Mouse (Mus musculus): ENCODE data around the gene Rpusd1. TPM values are rescaled to one million over a fixed set of nuclear protein-coding genes. Genes with fewer than 3 reads are reported as not detected.
A peak's percentile ranks its signal among the peaks of the same experiment; 100 is the strongest.

Rpusd1 gene
- polyA plus RNA-seq, 1 experiment from 2014 or later, result 24.1 TPM

GRCm38 (mm10) chr17:25761561-25761970 is 34.1 kb downstream of the Rpusd1 start:
- Histone ChIP-seq H3K9me3 (no peaks in the 10 kb centered on the region), H3K27me3 (peaks cover 29% of the 10 kb centered on the region), H3K36me3 (no peaks in the 10 kb centered on the region), H3K9ac (replicated peaks) (no peak overlapping the region), H3K27ac (no peak overlapping the region), H3K4me1 (replicated peaks) (no peaks in the 10 kb centered on the region), H3K4me3 (replicated peaks) (no peak overlapping the region), H3K4me2 (replicated peaks) (no peak overlapping the region)
- no peak for ATAC-seq
- 38% methylated on average over 4 of the region's 4 CpGs for WGBS

- H3K4me2 ChIP-seq (replicated peaks), result no peak overlapping the region
- H3K27me3 ChIP-seq, result peaks cover 39% of the 10 kb centered on the region
- 25% methylated on average over 3 of the region's 3 CpGs for WGBS
- H3K36me3 ChIP-seq, result no peaks in the 10 kb centered on the region
- H3K27ac ChIP-seq, result no peak overlapping the region
- no peak overlapping the region for H3K4me3 ChIP-seq (replicated peaks)
- no peaks in the 10 kb centered on the region for H3K9me3 ChIP-seq
- no peaks in the 10 kb centered on the region for H3K4me1 ChIP-seq (replicated peaks)
- H3K9ac ChIP-seq (replicated peaks), result no peak overlapping the region
- no peak for ATAC-seq
These were observed 35.1 kb downstream of the Rpusd1 start for GRCm38 (mm10) chr17:25762591-25762990.

- 49% methylated on average over 5 of the region's 5 CpGs for WGBS
- Histone ChIP-seq H3K4me3 (replicated peaks) (no peak overlapping the region), H3K36me3 (no peaks in the 10 kb centered on the region), H3K9me3 (no peaks in the 10 kb centered on the region), H3K4me2 (replicated peaks) (no peak overlapping the region), H3K4me1 (replicated peaks) (no peaks in the 10 kb centered on the region), H3K27me3 (peaks cover 28% of the 10 kb centered on the region), H3K9ac (replicated peaks) (no peak overlapping the region), H3K27ac (no peak overlapping the region)
- peak; percentile 56 for ATAC-seq
These were observed 38.4 kb downstream of the Rpusd1 start for GRCm38 (mm10) chr17:25765886-25766285.

DNA sequence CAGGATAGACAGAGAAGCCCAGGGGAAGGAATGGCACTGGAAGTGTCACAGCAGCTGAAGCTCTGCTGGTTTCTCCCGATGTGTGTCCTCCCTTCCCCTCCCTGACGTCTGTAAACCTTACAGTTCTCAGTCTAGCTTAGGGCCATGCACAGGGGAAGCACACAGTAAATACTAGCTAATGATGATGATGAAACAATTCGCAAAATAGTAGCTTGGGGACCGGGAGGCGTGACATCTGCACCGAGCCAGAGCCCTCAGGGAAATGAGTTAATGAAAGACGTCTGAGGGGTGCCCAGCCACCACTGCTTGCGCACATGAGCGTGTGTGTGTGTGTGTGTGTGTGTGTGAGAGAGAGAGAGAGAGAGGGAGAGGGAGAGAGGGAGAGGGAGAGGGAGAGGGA is 41.9 kb downstream of the Rpusd1 start:
- H3K4me1 ChIP-seq (replicated peaks), result peaks cover 5% of the 10 kb centered on the region
- no peaks in the 10 kb centered on the region for H3K36me3 ChIP-seq
- ATAC-seq, result no peak
- H3K9ac ChIP-seq (replicated peaks), result no peak overlapping the region
- 66% methylated on average over 9 of the region's 9 CpGs for WGBS
- peaks cover 22% of the 10 kb centered on the region; the same call in 1 of the 2 replicates for H3K27me3 ChIP-seq
- H3K4me2 ChIP-seq (replicated peaks), result no peak overlapping the region
- H3K27ac ChIP-seq, result no peak overlapping the region
- H3K9me3 ChIP-seq, result no peaks in the 10 kb centered on the region
- no peak overlapping the region for H3K4me3 ChIP-seq (replicated peaks)

GRCm38 (mm10) chr17:25773549-25774120 is 46.2 kb downstream of the Rpusd1 start, which contains the start of gene Narfl:
Gene Narfl, plus strand, starts transcription at chr17:25773776.
- under 1% methylated on average over 37 of the region's 37 CpGs for WGBS
- H3K36me3 ChIP-seq, result peaks cover 17% of the 10 kb centered on the region

DNA sequence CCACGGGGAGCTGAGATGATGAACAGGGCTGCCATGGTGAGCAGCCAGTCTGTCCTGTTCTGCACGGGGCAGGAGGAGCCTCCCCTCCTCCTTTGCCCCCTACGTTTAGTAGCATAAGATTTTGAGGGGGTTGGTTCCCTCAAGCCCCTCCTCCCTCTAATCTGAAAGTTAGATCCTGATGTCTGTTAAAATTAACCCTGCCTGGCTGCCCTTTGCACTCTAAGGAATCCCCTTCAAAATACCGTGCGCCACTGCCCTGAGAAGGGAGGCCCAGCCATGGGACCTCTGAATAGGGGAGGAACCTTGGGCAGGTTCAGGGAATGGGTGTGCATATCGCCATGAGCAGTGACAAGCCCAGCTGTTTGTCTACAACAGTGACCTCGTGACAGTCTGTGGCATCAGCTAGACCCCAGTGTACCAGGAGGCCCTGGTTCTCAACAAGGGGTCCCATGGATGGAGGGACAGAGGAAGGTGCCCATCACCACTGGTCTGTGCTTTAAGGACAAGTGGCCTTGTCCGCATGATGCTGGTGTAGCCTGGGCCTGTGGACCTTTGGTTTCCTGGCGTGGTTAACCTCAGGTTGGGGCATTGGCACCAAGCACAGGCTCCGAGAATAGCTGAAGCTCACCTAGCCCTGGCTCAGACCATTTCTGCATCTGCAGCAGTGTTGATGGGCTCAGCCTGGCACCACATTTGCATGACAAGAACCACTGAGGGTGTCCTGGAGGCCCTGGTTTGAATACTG is 48.0 kb downstream of the Rpusd1 start:
- ATAC-seq, result no peak
- peaks cover 9% of the 10 kb centered on the region for H3K4me1 ChIP-seq (replicated peaks)

More at GRCm38 (mm10) chr17:25773549-25774120, 46.2 kb downstream of the Rpusd1 start, which contains the start of gene Narfl:
- Histone ChIP-seq H3K4me2 (replicated peaks) (peak within 1 kb of the TSS; percentile 79), H3K9me3 (no peaks in the 10 kb centered on the region), H3K27ac (no peak within 1 kb of the TSS), H3K9ac (replicated peaks) (peak within 1 kb of the TSS; percentile 80), H3K27me3 (0 out of 2 replicates have a peak, but pooled peaks cover 7% of the 10 kb centered on the region), H3K4me1 (replicated peaks) (peaks cover 9% of the 10 kb centered on the region), H3K4me3 (replicated peaks) (peak within 1 kb of the TSS; percentile 76)
- ATAC-seq, result peak; percentile 91

GRCm38 (mm10) chr17:25777948-25778347 is 50.5 kb downstream of the Rpusd1 start:
- no peak overlapping the region for H3K9ac ChIP-seq (replicated peaks)

More for the DNA sequence above, 48.0 kb downstream of the Rpusd1 start:
- WGBS, result 83% methylated on average over 10 of the region's 10 CpGs
- H3K27me3 ChIP-seq, result no peaks in the 10 kb centered on the region
- no peak overlapping the region for H3K4me3 ChIP-seq (replicated peaks)
- H3K27ac ChIP-seq, result no peak overlapping the region
- H3K9me3 ChIP-seq, result no peaks in the 10 kb centered on the region
- peak overlapping the region; percentile 79; the same call in 1 of the 2 replicates for H3K4me2 ChIP-seq (replicated peaks)
- H3K9ac ChIP-seq (replicated peaks), result no peak overlapping the region
- peaks cover 28% of the 10 kb centered on the region for H3K36me3 ChIP-seq

More at GRCm38 (mm10) chr17:25777948-25778347, 50.5 kb downstream of the Rpusd1 start:
- Histone ChIP-seq H3K4me1 (replicated peaks) (peaks cover 12% of the 10 kb centered on the region), H3K4me3 (replicated peaks) (no peak overlapping the region), H3K27ac (no peak overlapping the region), H3K9me3 (no peaks in the 10 kb centered on the region), H3K27me3 (no peaks in the 10 kb centered on the region), H3K36me3 (peaks cover 52% of the 10 kb centered on the region), H3K4me2 (replicated peaks) (no peak overlapping the region)
- WGBS, result 92% methylated on average over 5 of the region's 5 CpGs
- ATAC-seq, result no peak

Small RNAs within 50 kb of the gene (microRNA-seq; reads per million reads assigned to microRNA genes)
- not detected for gene Gm25083
- gene Mir6966, result not detected

Other genes starting within 250 kb of the Rpusd1 start
- 0.15 and 0.24 TPM in 2 replicates for gene Sstr5, start 230.4 kb upstream of the Rpusd1 start, polyA plus RNA-seq (2015; fragmentation: Nextera tagmentation; extraction: Ambion mirVana)
- 5.2 and 7.9 TPM in 2 replicates for gene Sox8, start 157.0 kb upstream of the Rpusd1 start, polyA plus RNA-seq (2015; fragmentation: Nextera tagmentation; extraction: Ambion mirVana)
- gene Lmf1, start 148.6 kb upstream of the Rpusd1 start, polyA plus RNA-seq (2015; fragmentation: Nextera tagmentation; extraction: Ambion mirVana), result 20.6 and 22.9 TPM in 2 replicates
- gene Gng13, start 10.5 kb upstream of the Rpusd1 start, polyA plus RNA-seq (2015; fragmentation: Nextera tagmentation; extraction: Ambion mirVana), result 0.73 and 0.78 TPM in 2 replicates
- 12.8 and 14.1 TPM in 2 replicates for gene Chtf18, start 251 bp upstream of the Rpusd1 start, polyA plus RNA-seq (2015; fragmentation: Nextera tagmentation; extraction: Ambion mirVana)
- gene Mslnl, start 8.4 kb downstream of the Rpusd1 start, polyA plus RNA-seq (2015; fragmentation: Nextera tagmentation; extraction: Ambion mirVana), result not detected in 2 replicates
- not detected in 2 replicates for gene Msln, start 26.7 kb downstream of the Rpusd1 start, polyA plus RNA-seq (2015; fragmentation: Nextera tagmentation; extraction: Ambion mirVana)
- 28.0 and 29.6 TPM in 2 replicates for gene Narfl, start 46.1 kb downstream of the Rpusd1 start, polyA plus RNA-seq (2015; fragmentation: Nextera tagmentation; extraction: Ambion mirVana)
- gene Haghl, start 58.0 kb downstream of the Rpusd1 start, polyA plus RNA-seq (2015; fragmentation: Nextera tagmentation; extraction: Ambion mirVana), result 137 and 157 TPM in 2 replicates
- 0.31 and 0.42 TPM in 2 replicates for gene Ccdc78, start 58.9 kb downstream of the Rpusd1 start, polyA plus RNA-seq (2015; fragmentation: Nextera tagmentation; extraction: Ambion mirVana)
- 89.8 and 93.0 TPM in 2 replicates for gene Fam173a, start 65.2 kb downstream of the Rpusd1 start, polyA plus RNA-seq (2015; fragmentation: Nextera tagmentation; extraction: Ambion mirVana)
- gene AC134908.4, start 68.0 kb downstream of the Rpusd1 start, polyA plus RNA-seq (2015; fragmentation: Nextera tagmentation; extraction: Ambion mirVana), result not detected in 2 replicates
- gene Metrn, start 69.5 kb downstream of the Rpusd1 start, polyA plus RNA-seq (2015; fragmentation: Nextera tagmentation; extraction: Ambion mirVana), result 32.1 and 36.6 TPM in 2 replicates
- gene Fbxl16, start 81.4 kb downstream of the Rpusd1 start, polyA plus RNA-seq (2015; fragmentation: Nextera tagmentation; extraction: Ambion mirVana), result 32.4 and 35.2 TPM in 2 replicates
- 31.1 and 31.2 TPM in 2 replicates for gene Wdr24, start 96.0 kb downstream of the Rpusd1 start, polyA plus RNA-seq (2015; fragmentation: Nextera tagmentation; extraction: Ambion mirVana)
- 72.8 and 74.6 TPM in 2 replicates for gene Jmjd8, start 101.2 kb downstream of the Rpusd1 start, polyA plus RNA-seq (2015; fragmentation: Nextera tagmentation; extraction: Ambion mirVana)
- gene Stub1, start 105.7 kb downstream of the Rpusd1 start, polyA plus RNA-seq (2015; fragmentation: Nextera tagmentation; extraction: Ambion mirVana), result 314 and 316 TPM in 2 replicates
- 17.3 and 18.1 TPM in 2 replicates for gene Rhbdl1, start 109.6 kb downstream of the Rpusd1 start, polyA plus RNA-seq (2015; fragmentation: Nextera tagmentation; extraction: Ambion mirVana)
- 7.5 and 8.0 TPM in 2 replicates for gene Gm20683, start 114.1 kb downstream of the Rpusd1 start, polyA plus RNA-seq (2015; fragmentation: Nextera tagmentation; extraction: Ambion mirVana)
- gene Rhot2, start 117.2 kb downstream of the Rpusd1 start, polyA plus RNA-seq (2015; fragmentation: Nextera tagmentation; extraction: Ambion mirVana), result 15.6 and 16.4 TPM in 2 replicates
- gene Wdr90, start 133.8 kb downstream of the Rpusd1 start, polyA plus RNA-seq (2015; fragmentation: Nextera tagmentation; extraction: Ambion mirVana), result 20.1 and 22.4 TPM in 2 replicates
- 8.0 and 10.4 TPM in 2 replicates for gene Mcrip2, start 141.1 kb downstream of the Rpusd1 start, polyA plus RNA-seq (2015; fragmentation: Nextera tagmentation; extraction: Ambion mirVana)
- 69.7 and 75.4 TPM in 2 replicates for gene Mettl26, start 147.4 kb downstream of the Rpusd1 start, polyA plus RNA-seq (2015; fragmentation: Nextera tagmentation; extraction: Ambion mirVana)
- gene Wfikkn1, start 153.2 kb downstream of the Rpusd1 start, polyA plus RNA-seq (2015; fragmentation: Nextera tagmentation; extraction: Ambion mirVana), result 0.61 and 0.70 TPM in 2 replicates
- gene Rab40c, start 192.1 kb downstream of the Rpusd1 start, polyA plus RNA-seq (2015; fragmentation: Nextera tagmentation; extraction: Ambion mirVana), result 44.3 and 47.1 TPM in 2 replicates
- 56.9 and 58.0 TPM in 2 replicates for gene Pigq, start 217.3 kb downstream of the Rpusd1 start, polyA plus RNA-seq (2015; fragmentation: Nextera tagmentation; extraction: Ambion mirVana)
- 0.12 TPM in 1 of 2 replicates, not detected in the other for gene Nhlrc4, start 217.3 kb downstream of the Rpusd1 start, polyA plus RNA-seq (2015; fragmentation: Nextera tagmentation; extraction: Ambion mirVana)
- 0.48 and 0.62 TPM in 2 replicates for gene A930017K11Rik, start 224.9 kb downstream of the Rpusd1 start, polyA plus RNA-seq (2015; fragmentation: Nextera tagmentation; extraction: Ambion mirVana)